ENCODE assay signal across 8 mouse cellular contexts in genomic region chr2:128687558-128688120, GRCm38 (mm10). TPM values are rescaled to one million over a fixed set of nuclear protein-coding genes. Genes with fewer than 3 reads are reported as not detected.
DNase-seq lines count a peak whose midpoint lies in the region; ATAC-seq and TF ChIP-seq lines count a peak whose summit lies in the region.

No protein-coding gene starts in this region.

- no peak for TF ChIP-seq POLR2A in bone marrow, adult 2 months (IDR thresholded peaks at IDR 0.05; ENCODE audit: borderline replicate concordance, control insufficient read depth, low read depth, low read length)

- TF ChIP-seq CTCF in bone marrow, adult 2 months (IDR thresholded peaks at IDR 0.05; ENCODE audit: control insufficient read depth, insufficient read depth, low read length) = no peak

- H3K4me1 ChIP-seq in heart, embryonic 13.5 days = peaks cover 21% of the 10 kb centered on the region
- peaks cover 1% of the 10 kb centered on the region; the same call in 1 of the 2 replicates for H3K4me1 ChIP-seq in bone marrow, adult 2 months (ENCODE audit: control insufficient read depth, insufficient read depth, low read length)
- H3K4me1 ChIP-seq in hindbrain, embryonic 14.5 days (replicated peaks; ENCODE audit: control insufficient read depth, insufficient read depth, low read length) = peaks cover 16% of the 10 kb centered on the region
- peaks cover 20% of the 10 kb centered on the region for H3K4me1 ChIP-seq in midbrain, embryonic 13.5 days (replicated peaks)

- peaks cover 30% of the 10 kb centered on the region for H3K36me3 ChIP-seq in heart, embryonic 13.5 days
- peaks cover 11% of the 10 kb centered on the region for H3K36me3 ChIP-seq in hindbrain, embryonic 14.5 days (replicated peaks; ENCODE audit: control insufficient read depth, insufficient read depth)
- H3K36me3 ChIP-seq in midbrain, embryonic 13.5 days = peaks cover 18% of the 10 kb centered on the region

- intact Hi-C loops in heart, postnatal 36 days (cut with DNase I) = loop anchor here (10.0 kb wide), 1 partner anchor 377 kb away; the partner anchor contains the start of gene Ttl

- H3K9me3 ChIP-seq in heart, embryonic 13.5 days = no peaks in the 10 kb centered on the region
- no peaks in the 10 kb centered on the region for H3K9me3 ChIP-seq in hindbrain, embryonic 14.5 days (ENCODE audit: control insufficient read depth, low read length)
- H3K9me3 ChIP-seq in midbrain, embryonic 13.5 days = no peaks in the 10 kb centered on the region

- no peak for ATAC-seq in heart, embryonic 13.5 days (ENCODE audit: extremely low read depth, insufficient number of reproducible peaks, low FRiP score, low TSS enrichment)
- ATAC-seq in hindbrain, embryonic 14.5 days (ENCODE audit: low FRiP score) = peak; percentile 91
- ATAC-seq in midbrain, embryonic 13.5 days = peak; percentile 90

- peak overlapping the region; percentile 99 for H3K4me3 ChIP-seq in heart, embryonic 13.5 days
- H3K4me3 ChIP-seq in bone marrow, adult 2 months (replicated peaks; ENCODE audit: control insufficient read depth, low read depth, low read length) = peak overlapping the region; percentile 91
- peak overlapping the region; percentile 100 for H3K4me3 ChIP-seq in hindbrain, embryonic 14.5 days (replicated peaks; ENCODE audit: low read length)
- peak overlapping the region; percentile 91 for H3K4me3 ChIP-seq in midbrain, embryonic 13.5 days (replicated peaks)

- WGBS in heart, embryonic 13.5 days = 43% methylated on average over 10 of the region's 10 CpGs
- 54% methylated on average over 10 of the region's 10 CpGs for WGBS in bone marrow, adult 2 months
- 45% methylated on average over 10 of the region's 10 CpGs for WGBS in hindbrain, embryonic 14.5 days
- WGBS in midbrain, embryonic 13.5 days = 45% methylated on average over 10 of the region's 10 CpGs

- peak overlapping the region; percentile 99 for H3K9ac ChIP-seq in heart, embryonic 13.5 days
- H3K9ac ChIP-seq in hindbrain, embryonic 14.5 days = peak overlapping the region; percentile 97
- H3K9ac ChIP-seq in midbrain, embryonic 13.5 days (replicated peaks) = peak overlapping the region; percentile 97

- H3K27ac ChIP-seq in heart, embryonic 13.5 days (replicated peaks) = peak overlapping the region; percentile 89
- H3K27ac ChIP-seq in bone marrow, adult 2 months (ENCODE audit: control insufficient read depth, insufficient read depth, low read depth, low read length, poor library complexity) = no peak overlapping the region
- H3K27ac ChIP-seq in hindbrain, embryonic 14.5 days = peak overlapping the region; percentile 93
- H3K27ac ChIP-seq in midbrain, embryonic 13.5 days = peak overlapping the region; percentile 81

- no peak for DNase-seq in heart, postnatal 36 days
- no peak for DNase-seq in hindbrain, embryonic 14.5 days (ENCODE audit: low spot score)
- DNase-seq in gastrocnemius, adult 8-10 months (ENCODE audit: low spot score in 2 of 2) = no peak
- no peak for DNase-seq in cerebellum, adult 8-10 months
- DNase-seq in adrenal gland, postnatal 10 days = no peak

- H3K27me3 ChIP-seq in heart, embryonic 13.5 days (replicated peaks) = no peaks in the 10 kb centered on the region
- no peaks in the 10 kb centered on the region for H3K27me3 ChIP-seq in hindbrain, embryonic 14.5 days (ENCODE audit: control insufficient read depth, insufficient read depth, low read length)
- 0 out of 2 replicates have a peak, but pooled peaks cover 2% of the 10 kb centered on the region for H3K27me3 ChIP-seq in midbrain, embryonic 13.5 days

- H3K4me2 ChIP-seq in heart, embryonic 13.5 days = peak overlapping the region; percentile 84
- H3K4me2 ChIP-seq in hindbrain, embryonic 14.5 days (replicated peaks) = peak overlapping the region; percentile 52
- peak overlapping the region; percentile 71 for H3K4me2 ChIP-seq in midbrain, embryonic 13.5 days (replicated peaks)

RNA-seq across cellular contexts. Expression of gene Anapc1, which starts 0.4 kb away (rescaled TPM):
- polyA plus RNA-seq in heart, embryonic 13.5 days (2015; fragmentation: Nextera tagmentation; extraction: Ambion mirVana) = 38.8 and 42.9 TPM in 2 replicates
- total RNA-seq in heart, postnatal 36 days (2021) = 10 to 100 TPM; 39.0 to 46.9 TPM
- 20.3 and 26.7 TPM in 2 replicates for polyA plus RNA-seq in bone marrow, adult 2 months (2011; ENCODE audit: insufficient read depth, insufficient read length, low replicate concordance, missing spikeins)
- 55.7 and 55.8 TPM in 2 replicates for polyA plus RNA-seq in hindbrain, embryonic 14.5 days (2014; fragmentation: Nextera tagmentation; extraction: Ambion mirVana)
- polyA plus RNA-seq in midbrain, embryonic 13.5 days (2015; fragmentation: Nextera tagmentation; extraction: Ambion mirVana) = 55.2 and 57.9 TPM in 2 replicates
- 10 to 100 TPM; 29.7 to 31.8 (median 30.3) TPM for total RNA-seq in gastrocnemius, adult 8-10 months (2022)
- total RNA-seq in adrenal gland, postnatal 10 days (2021) = 10 to 100 TPM; 60.5 to 85.7 TPM

RNA-seq across cellular contexts. Expression of gene Mertk, which starts 11.1 kb away (rescaled TPM):
- 3.9 and 4.0 TPM in 2 replicates for polyA plus RNA-seq in heart, embryonic 13.5 days (2015; fragmentation: Nextera tagmentation; extraction: Ambion mirVana)
- 1 to 10 TPM; 5.6 to 6.7 TPM for total RNA-seq in heart, postnatal 36 days (2021)
- 2.8 and 4.9 TPM in 2 replicates for polyA plus RNA-seq in bone marrow, adult 2 months (2011; ENCODE audit: insufficient read depth, insufficient read length, low replicate concordance, missing spikeins)
- polyA plus RNA-seq in hindbrain, embryonic 14.5 days (2014; fragmentation: Nextera tagmentation; extraction: Ambion mirVana) = 2.2 and 2.6 TPM in 2 replicates
- 1.4 and 1.6 TPM in 2 replicates for polyA plus RNA-seq in midbrain, embryonic 13.5 days (2015; fragmentation: Nextera tagmentation; extraction: Ambion mirVana)
- 1 to 10 TPM in 3 of 4 experiments, under 1 TPM in 1; 0.97 to 1.7 (median 1.3) TPM for total RNA-seq in gastrocnemius, adult 8-10 months (2022)
- 10 to 100 TPM in 1 of 2 experiments, 1 to 10 TPM in 1; 10.0 to 12.9 TPM for total RNA-seq in adrenal gland, postnatal 10 days (2021)
